Mouse (Mus musculus): Measurements from ENCODE around the gene Ccnb1ip1.
"Not testable (repeated sequence)": the region's sequence is repeated elsewhere in the genome, so short reads cannot be mapped to it uniquely, and the experiment has no call there.

Ccnb1ip1 gene

DNA sequence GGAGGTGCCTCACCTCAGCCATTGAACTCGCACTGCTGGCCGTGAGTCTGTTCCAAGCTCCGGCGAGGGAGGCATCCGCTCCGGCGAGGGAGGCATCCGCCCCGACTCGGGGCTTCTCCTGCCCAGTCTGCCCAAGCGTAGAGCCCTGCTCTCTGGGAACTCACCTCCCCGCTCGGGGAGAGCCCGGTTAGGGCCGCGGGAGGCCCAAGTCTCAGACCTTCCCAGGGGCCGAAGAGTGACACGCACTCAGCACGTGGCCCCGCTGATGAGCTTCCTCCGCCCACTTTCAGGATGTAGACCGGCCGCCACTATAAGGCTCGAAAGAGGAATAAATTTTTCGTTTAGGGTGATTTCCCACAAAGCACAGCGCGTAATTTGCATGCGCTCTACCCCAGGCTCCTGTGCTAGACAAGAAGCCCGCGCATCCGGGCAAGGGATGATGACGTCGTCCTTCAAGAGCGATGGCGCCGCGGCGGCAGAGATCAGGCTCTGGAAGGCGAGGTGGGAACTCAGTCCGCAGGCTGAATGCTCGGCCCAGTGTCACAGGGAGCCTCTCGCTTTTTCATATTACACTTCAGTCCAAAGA, at the start of gene Ccnb1ip1, which contains the start of gene Parp2:
Ccnb1ip1 (minus strand) TSS at position 246 of the 586 bp plus-strand sequence.
Parp2 (plus strand) TSS at position 355 of the 586 bp plus-strand sequence.
- peak; percentile 98 for DNase-seq (ENCODE audit: low spot score in 2 of 2)

DNA sequence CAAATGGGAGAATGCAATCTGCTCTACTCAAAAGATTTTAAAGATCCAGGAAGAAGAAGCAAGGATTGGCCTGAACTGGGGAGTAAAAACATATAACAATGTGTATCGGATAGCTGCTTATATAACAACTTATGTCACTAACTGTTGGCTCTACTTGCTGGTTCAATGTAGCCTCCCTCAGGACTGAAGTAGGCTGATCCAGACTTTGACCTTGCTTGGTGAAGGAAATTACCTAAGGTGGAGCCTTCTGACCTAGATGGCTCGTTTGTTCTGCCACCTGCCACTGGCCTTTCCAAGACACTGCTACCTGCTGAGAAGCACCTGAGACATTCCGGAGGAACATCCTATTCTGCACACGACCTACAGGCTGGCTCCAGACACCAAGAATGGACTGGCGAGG, 48.3 kb upstream of the Ccnb1ip1 start:
- DNase-seq (ENCODE audit: low spot score in 2 of 2) = no peak

DNA sequence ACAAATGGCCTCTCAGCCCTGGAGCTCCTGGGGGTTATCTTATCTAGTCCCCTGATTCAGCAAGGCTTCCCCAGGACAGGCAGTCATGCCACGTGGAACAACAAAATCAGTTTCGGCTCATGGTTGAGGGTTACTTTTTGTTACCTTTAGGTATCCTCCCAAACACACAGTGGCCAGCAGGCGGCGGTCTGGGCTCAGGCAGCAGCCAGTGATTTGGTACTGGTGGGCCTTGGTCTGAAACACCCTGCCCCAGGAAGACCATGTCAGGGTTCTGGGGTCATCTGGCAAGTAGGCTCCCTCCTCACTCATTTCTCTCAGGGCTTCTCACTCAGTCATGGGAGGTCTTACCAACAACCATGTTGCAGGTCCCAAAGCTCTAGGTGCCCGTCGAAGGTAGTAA, 29.7 kb upstream of the Ccnb1ip1 start:
- DNase-seq (ENCODE audit: low spot score in 2 of 2) = no peak

DNA sequence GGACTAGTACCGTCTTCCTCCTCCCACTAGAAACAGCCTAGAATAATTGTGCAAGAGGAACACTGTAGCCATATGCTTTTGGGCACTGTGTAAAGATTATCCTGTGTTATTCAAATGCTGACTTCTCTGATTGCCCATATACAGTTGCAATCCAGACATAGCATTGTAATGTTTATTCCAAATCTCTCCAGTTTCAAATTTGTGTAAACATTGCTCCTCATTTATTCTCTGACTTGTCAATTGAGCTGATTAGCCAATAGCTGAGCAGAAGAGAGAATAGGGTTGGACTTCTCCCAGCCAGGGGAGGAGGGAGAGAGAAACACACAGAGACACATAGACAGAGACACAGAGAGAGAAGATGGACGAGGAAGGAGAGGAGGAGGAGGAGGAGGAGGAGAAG, 26.9 kb upstream of the Ccnb1ip1 start:
- DNase-seq (ENCODE audit: low spot score in 2 of 2) = no peak

DNA sequence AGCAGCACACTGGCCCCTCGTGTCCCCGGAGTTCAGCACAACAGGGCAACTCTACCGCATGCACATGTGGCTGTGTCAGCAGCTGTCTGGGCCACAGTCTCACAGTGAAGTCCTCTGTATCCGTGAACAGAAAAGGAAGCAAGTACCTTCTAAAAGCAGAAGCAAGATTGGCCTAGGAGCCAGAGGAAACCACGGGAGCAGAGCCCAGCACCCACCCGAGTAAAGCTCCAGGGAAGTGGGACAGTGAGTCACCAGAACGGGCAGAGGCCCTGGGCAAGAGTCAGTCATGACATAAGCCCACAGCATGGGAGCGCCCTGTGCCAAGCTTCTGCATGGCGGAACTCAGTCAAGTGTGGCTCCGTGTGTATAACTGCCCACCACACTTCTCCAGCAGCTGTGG, 26.4 kb upstream of the Ccnb1ip1 start:
- DNase-seq (ENCODE audit: low spot score in 2 of 2) = peak in 1 of 2 experiments; percentile 30

DNA sequence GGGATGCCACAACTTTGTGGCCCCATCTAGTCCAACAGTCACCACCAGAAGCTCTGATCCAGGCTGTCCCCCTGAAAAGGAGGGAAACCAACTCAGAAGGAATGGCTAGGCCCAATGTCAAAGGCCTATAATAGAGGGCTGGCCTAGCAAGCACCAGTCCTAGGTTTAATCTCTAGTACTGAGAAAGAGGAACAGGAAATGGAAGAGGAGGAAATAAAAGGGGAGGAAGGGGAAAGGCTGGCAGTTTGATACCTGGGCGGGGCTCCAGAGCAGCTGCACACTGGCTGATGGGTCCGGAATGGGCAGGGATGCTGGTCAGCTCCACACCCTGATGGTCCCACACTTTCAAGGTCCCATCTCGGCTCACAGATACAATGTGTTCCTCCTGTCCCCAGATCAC, 22.3 kb upstream of the Ccnb1ip1 start:
- no peak for DNase-seq (ENCODE audit: low spot score in 2 of 2)

DNA sequence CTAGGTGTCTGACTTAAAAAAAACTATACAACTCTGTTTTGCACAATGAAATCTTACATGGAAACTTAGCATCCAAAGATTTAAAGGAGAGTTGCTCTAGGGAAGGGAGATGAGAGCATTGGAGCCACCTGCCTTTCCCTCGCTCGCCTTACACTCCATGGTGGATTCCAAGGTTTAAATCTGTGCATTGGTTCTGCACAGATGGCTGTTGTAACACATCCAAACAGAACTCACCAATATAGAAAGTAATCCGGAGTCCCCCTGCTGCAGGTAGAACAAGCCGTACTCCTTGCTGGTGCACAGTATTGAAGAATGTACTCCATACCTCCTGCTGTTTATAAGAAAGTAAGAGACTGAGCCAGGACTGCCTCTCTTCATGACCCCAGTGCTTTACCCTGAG, 19.0 kb upstream of the Ccnb1ip1 start:
- no peak for DNase-seq (ENCODE audit: low spot score in 2 of 2)

DNA sequence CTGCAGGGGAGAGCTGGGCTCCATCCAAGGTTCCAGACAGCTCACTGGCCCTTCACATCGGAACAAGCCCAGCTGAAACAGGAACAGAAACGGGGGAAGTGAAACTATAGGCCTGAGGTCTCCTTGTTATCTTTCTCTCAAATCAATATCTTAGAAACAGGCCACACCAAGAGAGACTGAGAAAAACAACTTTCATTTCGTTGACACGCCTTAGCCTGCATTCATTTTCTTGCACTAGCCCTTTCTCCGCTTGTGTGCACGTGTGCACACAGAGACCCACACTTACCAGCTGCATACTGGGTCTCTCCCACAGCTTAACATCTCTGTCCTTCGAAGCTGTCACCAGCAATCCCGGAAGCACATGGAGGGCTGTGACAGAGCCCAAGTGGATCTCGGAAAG, 16.7 kb upstream of the Ccnb1ip1 start:
- DNase-seq (ENCODE audit: low spot score in 2 of 2) = peak in 1 of 2 experiments; percentile 42

DNA sequence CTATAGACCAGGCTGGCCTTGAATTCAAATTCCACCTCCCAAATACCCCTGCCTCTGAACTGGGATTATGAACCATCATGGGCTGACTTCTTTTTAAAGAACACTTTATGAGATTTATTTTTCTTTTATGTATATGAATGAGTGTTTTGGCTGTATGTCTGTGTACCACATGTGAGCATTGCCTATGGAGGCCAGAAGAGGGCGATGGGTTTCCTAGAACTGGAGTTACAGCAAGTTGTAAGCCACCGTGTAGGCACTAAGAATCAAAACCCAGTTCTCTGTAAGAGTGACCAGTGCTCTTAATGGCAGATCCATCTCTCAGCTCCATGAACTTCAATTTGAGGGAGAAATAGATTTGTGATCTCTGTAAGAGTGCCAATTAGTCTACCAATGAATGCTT, 15.7 kb upstream of the Ccnb1ip1 start:
- no peak for DNase-seq (ENCODE audit: low spot score in 2 of 2)

DNA sequence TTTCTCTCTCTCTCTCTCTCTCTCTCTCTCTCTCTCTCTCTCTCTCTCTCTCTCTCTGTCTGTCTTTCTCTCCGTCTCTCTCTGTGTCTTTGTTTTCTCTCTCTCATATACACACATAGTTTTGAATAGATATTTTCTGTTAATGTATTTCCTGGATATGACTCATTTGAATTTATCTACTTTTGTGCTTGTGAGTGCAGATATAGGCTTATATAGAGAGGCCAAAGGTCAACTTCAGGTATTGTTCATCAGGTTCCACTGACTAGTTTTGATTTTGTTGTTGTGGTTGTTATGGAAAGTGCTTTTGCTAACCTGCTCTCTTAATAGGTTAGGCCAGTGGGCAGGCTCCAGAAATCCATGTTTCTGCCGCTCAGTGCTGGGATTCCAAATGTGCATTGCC, 5.5 kb upstream of the Ccnb1ip1 start:
- DNase-seq (ENCODE audit: low spot score in 2 of 2) = no peak

DNA sequence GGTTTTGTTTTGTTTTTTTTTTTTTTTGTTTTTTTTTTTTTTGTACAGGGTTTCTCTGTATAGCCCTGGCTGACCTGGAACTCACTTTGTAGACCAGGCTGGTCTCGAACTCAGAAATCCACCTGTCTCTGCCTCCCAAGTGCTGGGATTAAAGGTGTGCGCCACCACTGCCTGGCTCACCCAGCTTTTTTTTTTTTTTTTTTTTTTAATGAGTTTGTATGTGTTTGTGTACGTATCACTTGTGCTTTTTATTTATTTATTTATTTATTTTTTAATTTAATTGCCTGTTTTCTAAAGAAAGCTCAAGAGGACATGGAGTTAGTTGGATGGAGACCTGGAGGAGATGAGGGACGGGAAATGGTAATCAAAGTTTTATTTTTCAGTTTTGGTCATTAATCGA, 1.1 kb downstream of the Ccnb1ip1 start:
- DNase-seq (ENCODE audit: low spot score in 2 of 2) = not testable (repeated sequence)

DNA sequence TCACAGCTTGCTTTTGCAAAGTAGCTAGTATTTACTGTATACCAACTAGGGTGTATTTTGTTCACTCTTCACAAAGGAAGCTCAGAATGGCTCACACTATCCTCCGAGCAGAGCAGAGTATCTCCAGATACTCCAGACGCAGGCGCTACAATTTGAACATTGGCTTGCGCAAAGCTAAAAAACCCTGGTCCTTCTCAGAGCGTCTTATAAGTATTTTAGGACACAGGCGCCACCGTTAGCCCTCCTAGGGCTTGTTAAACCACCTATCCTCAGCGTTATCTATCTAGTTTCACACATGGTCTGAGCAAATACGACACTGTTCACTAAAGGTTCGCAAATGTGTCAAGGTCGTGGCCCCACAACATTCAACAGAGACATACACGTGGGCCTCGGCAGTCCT, 2.8 kb downstream of the Ccnb1ip1 start:
- DNase-seq (ENCODE audit: low spot score in 2 of 2) = no peak

DNA sequence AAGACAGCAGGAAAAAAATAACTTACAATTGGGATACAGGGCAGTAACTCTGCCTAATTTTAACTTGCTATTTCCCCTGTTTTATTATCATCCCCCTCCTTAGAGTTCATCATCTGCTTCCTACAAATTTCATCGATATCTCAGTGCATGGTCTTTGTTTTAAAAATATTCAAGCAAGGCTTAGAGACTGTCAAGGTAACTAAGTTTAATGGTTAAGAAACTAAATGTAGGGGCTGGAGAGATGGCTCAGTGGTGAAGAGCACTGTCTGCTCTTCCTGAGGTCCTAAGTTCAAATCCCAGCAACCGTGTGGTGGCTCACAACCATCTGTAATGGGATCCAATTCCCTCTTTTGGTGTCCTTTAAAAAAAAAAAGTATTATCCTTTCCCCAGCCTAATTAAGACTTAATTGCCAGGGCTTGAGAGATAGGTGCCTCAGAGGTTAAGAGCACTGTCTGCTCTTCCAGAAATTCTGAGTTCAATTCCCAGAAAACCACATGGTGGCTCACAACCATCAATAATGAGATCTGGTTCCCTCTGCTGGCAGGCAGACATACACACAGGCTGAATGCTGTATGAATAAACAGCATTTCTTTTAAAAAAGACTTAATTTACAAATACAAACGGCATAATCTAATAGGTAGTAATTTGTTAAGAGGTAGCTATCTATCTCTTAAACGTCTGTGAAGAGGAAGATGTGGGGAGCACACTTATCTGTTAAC, 4.5 kb downstream of the Ccnb1ip1 start:
- DNase-seq (ENCODE audit: low spot score in 2 of 2) = no peak

DNA sequence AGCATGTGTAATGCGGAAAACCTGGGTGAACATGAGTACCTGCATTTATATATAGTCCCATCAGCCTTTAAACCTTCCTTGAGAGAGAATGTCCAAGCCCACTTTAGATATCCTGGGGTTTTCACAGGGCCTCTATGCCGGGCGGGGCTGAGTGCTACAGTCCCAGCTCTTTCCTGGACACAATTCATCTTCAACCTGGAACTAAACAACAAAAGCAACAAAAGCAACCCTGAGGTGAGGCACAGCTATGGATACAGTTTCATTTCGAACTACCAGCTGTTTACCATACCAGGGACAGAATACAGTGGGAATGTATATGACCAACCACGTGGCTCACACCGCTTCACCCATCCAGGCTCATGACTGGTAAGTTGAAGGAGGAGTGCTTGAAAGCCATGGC, 5.1 kb downstream of the Ccnb1ip1 start:
- DNase-seq (ENCODE audit: low spot score in 2 of 2) = no peak

DNA sequence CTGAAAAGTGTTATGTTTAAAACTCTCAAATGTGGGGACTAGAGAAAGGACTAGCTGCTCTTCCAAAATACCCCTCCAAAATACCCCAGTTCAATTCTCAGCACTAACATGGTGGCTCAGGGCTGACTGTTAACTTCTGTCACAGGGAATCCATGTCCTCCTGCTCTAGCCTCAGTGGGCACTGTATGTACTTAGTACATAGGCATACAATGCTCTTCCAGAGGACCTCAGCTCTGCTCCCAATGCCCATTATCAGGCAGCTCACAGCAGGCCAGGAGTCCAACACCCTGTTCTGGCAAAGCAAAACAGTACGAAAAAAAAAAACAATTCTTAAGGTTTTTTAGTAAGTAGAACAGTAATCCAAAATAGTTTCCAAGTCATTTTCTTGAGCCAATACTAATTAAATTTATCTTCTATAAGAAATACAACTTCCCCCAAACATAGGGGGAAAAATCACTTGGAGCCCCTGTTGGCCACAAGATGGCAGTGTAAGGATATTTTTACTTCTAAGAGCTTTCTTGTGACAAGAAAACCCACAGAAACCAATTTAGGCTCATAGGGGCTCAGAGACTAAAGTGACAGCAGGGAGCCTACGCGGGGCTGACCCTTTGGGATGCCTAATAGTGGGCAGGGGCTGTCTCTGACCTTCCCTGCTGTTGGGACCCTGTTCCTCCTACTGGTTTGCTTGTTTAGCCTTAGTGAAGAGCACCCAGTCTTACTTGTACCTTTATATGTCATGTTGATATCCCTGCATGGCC, 7.9 kb downstream of the Ccnb1ip1 start:
- DNase-seq (ENCODE audit: low spot score in 2 of 2) = peak; percentile 34 to 54

DNA sequence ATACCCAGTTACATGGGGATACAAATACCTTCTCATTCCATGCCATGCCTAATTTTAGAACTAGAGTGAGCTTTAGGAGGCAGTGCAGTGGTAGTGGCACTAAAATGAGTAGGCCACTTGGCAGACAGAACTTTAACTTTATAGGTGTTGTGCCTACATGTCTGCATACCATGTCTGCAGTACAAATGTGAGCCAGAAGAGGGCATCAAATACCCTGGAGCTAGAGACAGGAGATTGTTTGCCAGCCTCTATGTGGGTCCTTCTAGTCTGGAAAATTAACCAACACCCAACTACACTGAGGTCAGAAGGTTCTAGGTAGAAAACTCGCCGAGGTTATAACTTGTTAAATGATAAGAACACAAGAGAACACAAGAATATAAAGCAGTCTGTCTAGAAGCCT, 9.0 kb downstream of the Ccnb1ip1 start:
- DNase-seq (ENCODE audit: low spot score in 2 of 2) = peak in 1 of 2 experiments; percentile 26

DNA sequence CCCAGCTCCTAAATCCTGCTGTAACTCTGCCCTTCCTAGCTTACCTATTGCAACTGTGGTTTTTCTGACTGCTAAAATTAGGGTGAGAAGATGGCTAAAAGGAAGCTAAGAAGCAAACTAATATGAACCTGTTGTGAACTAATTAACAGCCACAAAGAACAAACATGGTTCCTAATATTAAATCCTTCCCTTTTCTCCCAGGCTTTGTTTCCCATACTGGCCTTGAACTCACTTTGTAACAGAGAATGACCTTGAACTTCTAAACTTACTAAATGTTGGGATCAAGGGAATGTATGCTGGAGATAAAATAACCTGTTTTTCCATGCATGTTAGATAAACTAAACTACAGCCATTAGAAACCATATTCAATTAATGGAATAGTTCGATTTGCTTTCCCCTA, 11.1 kb downstream of the Ccnb1ip1 start:
- DNase-seq (ENCODE audit: low spot score in 2 of 2) = no peak

DNA sequence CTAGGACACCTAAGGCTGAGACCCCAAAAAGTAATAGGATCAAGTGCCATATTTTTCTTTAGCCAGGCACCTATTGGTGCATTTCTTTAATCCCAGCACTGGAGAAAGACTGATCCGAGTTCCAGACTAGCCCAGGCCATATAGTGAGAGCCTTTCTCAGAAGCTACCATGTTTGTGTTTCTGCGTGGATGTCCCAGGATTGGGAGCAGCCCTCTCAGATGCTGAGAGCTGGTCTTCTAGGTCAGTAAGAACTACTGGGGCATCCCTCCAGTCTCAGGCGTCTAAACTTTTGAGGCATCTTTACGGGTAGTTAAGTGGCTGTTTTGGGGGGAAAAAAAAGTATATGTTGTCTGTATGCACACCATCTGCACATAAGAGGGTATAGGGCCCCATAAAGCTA, 11.6 kb downstream of the Ccnb1ip1 start:
- no peak for DNase-seq (ENCODE audit: low spot score in 2 of 2)

DNA sequence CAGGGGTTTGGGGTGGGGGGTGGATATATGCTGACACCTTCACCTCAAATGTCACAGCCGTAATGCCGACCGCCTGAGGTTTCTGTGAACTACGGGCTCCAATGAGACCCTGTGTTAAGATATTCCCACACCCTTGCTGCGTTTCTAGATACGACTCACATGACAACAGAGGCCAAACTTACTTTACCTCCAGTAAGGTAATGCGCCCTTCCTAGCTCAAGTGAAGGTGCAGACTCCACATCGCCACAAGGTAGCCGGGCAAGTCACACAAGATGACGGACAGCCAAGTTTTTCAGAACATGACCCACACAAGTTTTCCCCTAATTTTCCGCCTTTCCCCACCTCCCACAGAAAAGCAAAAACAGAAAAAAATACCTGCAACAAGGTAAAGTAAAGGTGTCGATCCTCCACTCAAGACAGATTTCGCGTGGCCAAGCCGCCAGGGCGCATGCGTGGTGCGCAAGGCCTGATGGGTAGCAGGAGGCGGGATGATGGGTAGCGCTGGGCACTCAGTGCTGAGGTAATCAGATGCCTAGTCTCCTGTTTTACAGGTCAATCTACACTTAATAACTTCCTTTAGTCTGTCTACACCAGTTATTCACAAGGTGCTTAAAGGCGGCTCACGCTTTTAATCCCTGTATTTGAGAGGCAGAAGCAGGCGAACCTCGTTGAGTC, 12.1 kb downstream of the Ccnb1ip1 start:
- no peak for DNase-seq (ENCODE audit: low spot score in 2 of 2)

DNA sequence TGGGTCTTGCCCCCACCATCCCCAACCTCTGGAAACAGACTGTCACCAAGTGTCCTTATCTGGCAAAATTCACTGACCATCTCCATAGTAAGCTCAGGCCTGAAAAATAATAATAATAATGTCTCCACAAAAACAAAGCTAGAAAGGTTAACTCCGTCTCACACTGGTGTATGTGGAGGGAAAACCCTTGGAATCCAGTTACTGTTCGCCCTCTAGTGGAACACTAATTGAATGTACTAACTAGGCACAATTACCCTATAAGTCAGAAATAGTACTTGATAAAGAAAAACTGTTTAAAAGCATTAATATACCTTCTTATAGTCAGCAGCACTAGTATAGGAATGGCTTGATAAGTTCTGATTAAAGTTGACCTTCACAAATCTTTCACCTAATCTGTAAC, 19.4 kb downstream of the Ccnb1ip1 start:
- no peak for DNase-seq (ENCODE audit: low spot score in 2 of 2)

DNA sequence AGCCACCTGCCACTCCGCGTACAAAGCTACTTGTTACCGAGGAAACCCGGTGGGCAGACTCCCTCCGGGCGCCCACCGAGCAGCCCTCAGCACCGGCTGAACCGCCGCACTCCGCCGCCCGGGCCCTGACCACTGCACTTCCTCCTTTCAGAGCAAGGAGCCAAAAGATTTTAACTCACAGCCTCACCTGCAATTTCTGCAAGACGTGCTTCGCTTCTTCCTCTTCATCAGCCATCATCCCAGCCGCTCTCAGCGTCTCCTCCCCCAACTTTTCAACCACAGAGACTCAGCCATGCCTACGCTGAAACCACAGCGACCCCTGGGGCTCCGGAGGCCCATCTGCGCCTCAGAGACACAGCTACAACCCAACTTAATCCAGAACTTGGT, 22.3 kb downstream of the Ccnb1ip1 start, which contains the start of gene Ttc5:
Ttc5 (minus strand) TSS at position 269 of the 387 bp plus-strand sequence.
- peak; percentile 91 to 94 for DNase-seq (ENCODE audit: low spot score in 2 of 2)
